Mouse (Mus musculus): ENCODE measurements at regions not wholly inside any gene's neighbourhood (a gene's known extent, or its start where the extent isn't known, plus 50 kb on each side); places are given as distances from the start of the nearest gene placed in this dataset.

GRCm38 (mm10) chr2:48420791-48421190 lies 393.1 kb upstream of the Acvr2a start:
- no peak for TF ChIP-seq CTCF (IDR thresholded peaks at IDR 0.05; ENCODE audit: borderline replicate concordance, insufficient read depth, low read length)
- TF ChIP-seq POLR2A (IDR thresholded peaks at IDR 0.05; ENCODE audit: low read depth, low read length), result no peak

Data from embryonic fibroblast, embryonic 13.5 days (primary cell).